Comparison of ENCODE assay signal across 8 mouse cellular contexts in the genomic region with DNA sequence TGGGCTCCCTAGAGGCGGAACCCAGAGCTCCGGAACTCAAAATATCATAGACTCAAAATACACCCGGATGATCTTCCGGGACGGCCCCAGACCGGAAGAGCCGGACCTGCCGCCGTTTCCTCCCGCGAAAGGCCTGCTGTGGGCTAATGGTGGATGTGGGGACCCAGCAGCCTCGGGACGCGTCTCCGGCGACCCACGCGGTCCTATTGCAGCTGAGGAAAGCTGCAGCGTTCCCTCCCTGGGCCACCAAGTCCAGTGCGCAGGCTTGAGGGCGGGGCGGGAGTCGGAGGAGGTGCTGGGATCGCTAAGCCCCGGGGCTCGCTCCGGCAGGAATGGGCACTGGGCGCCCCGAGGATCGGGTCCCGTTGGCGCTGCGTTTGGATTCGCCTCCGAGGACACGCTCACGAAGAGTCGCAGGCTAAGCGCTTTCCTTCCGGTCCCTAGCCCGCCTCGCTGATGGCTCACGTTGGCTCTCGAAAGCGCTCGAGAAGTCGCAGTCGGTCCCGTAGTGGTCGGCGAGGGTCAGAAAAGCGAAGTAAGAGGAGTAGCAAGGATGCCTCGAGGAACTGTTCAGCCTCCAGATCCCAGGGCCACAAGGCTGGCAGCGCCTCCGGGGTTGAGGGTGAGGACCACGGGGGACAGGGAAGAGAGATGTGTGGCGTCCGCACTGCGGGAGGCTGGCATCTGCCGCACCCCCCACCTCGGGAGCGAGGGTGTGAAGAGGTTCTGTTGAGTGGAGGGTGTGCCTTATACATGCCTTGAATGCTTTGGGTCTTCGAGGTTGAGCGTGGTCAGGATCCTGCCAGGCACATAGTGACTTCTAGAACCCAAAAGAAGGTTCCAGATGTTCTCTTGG. TPM values are rescaled to one million over a fixed set of nuclear protein-coding genes. Genes with fewer than 3 reads are reported as not detected.
DNase-seq lines count a peak whose midpoint lies in the region; ATAC-seq and TF ChIP-seq lines count a peak whose summit lies in the region.

A gene (plus strand): TSS at position 100 of the 856 bp plus-strand sequence.

- H3K9me3 ChIP-seq in heart, embryonic 14.5 days (ENCODE audit: control insufficient read depth, low read length): no peaks in the 10 kb centered on the region
- no peaks in the 10 kb centered on the region for H3K9me3 ChIP-seq in liver, embryonic 15.5 days (replicated peaks)
- H3K9me3 ChIP-seq in neural tube, embryonic 12.5 days: no peaks in the 10 kb centered on the region
- H3K9me3 ChIP-seq in stomach, postnatal 0 days (ENCODE audit: control insufficient read depth, low read length): no peaks in the 10 kb centered on the region

- under 1% methylated on average over 64 of the region's 64 CpGs for WGBS in heart, embryonic 14.5 days
- WGBS in liver, embryonic 15.5 days (ENCODE audit: insufficient replicate concordance): 1% methylated on average over 64 of the region's 64 CpGs
- 1% methylated on average over 64 of the region's 64 CpGs for WGBS in neural tube, embryonic 12.5 days
- under 1% methylated on average over 63 of the region's 64 CpGs for WGBS in stomach, postnatal 0 days

- no peak for TF ChIP-seq EP300 in stomach, postnatal 0 days (optimal IDR thresholded peaks at IDR 0.05)

- peak within 1 kb of the TSS; percentile 94 for H3K4me2 ChIP-seq in heart, embryonic 14.5 days (ENCODE audit: low read length)
- H3K4me2 ChIP-seq in liver, embryonic 15.5 days: peak within 1 kb of the TSS; percentile 82
- peak within 1 kb of the TSS; percentile 98 for H3K4me2 ChIP-seq in neural tube, embryonic 12.5 days (replicated peaks)
- H3K4me2 ChIP-seq in stomach, postnatal 0 days (replicated peaks; ENCODE audit: low read depth): peak within 1 kb of the TSS; percentile 96

- peak; percentile 14 for ATAC-seq in CD4-positive, CD25-positive, alpha-beta regulatory T cell, adult 4 months
- ATAC-seq in erythroid progenitor cell, adult 5-6 weeks (replicated peaks; ENCODE audit: low FRiP score, poor library complexity, severe bottlenecking): peak; percentile 22
- ATAC-seq in heart, embryonic 14.5 days (ENCODE audit: insufficient number of reproducible peaks, insufficient read depth, low FRiP score, low read depth): no peak
- ATAC-seq in liver, embryonic 15.5 days (ENCODE audit: insufficient read depth): no peak
- no peak for ATAC-seq in neural tube, embryonic 12.5 days (ENCODE audit: low FRiP score, low read depth)
- ATAC-seq in stomach, postnatal 0 days (ENCODE audit: low FRiP score, low TSS enrichment): no peak

- H3K4me3 ChIP-seq in heart, embryonic 14.5 days (ENCODE audit: control insufficient read depth in 1 of 2, insufficient read depth in 1 of 2, low read depth in 1 of 2, low read length in 2 of 2): peak within 1 kb of the TSS; percentile 96
- H3K4me3 ChIP-seq in liver, embryonic 15.5 days (replicated peaks): peak within 1 kb of the TSS; percentile 96
- peak within 1 kb of the TSS; percentile 88 for H3K4me3 ChIP-seq in neural tube, embryonic 12.5 days
- H3K4me3 ChIP-seq in stomach, postnatal 0 days (ENCODE audit: low read depth, low read length): peak within 1 kb of the TSS; percentile 93

- peaks cover 52% of the 10 kb centered on the region for H3K36me3 ChIP-seq in heart, embryonic 14.5 days (ENCODE audit: control insufficient read depth, insufficient read depth, low read length)
- peaks cover 47% of the 10 kb centered on the region for H3K36me3 ChIP-seq in liver, embryonic 15.5 days (replicated peaks)
- H3K36me3 ChIP-seq in neural tube, embryonic 12.5 days: peaks cover 42% of the 10 kb centered on the region
- H3K36me3 ChIP-seq in stomach, postnatal 0 days (ENCODE audit: control insufficient read depth, insufficient read depth, low read length): peaks cover 13% of the 10 kb centered on the region; the same call in 1 of the 2 replicates

- peak; percentile 88 for DNase-seq in brain, adult 2 months (ENCODE audit: low read depth, low spot score)
- peak; percentile 82 for DNase-seq in kidney, postnatal 14 days
- peak; percentile 77 for DNase-seq in stomach, postnatal 0 days (ENCODE audit: low spot score)

- H3K27ac ChIP-seq in heart, embryonic 14.5 days (replicated peaks in 1 of 2; ENCODE audit: control insufficient read depth in 1 of 2, insufficient read depth in 1 of 2, low read depth in 2 of 2, low read length in 2 of 2): peak within 1 kb of the TSS; percentile 79 to 84
- peak within 1 kb of the TSS; percentile 83 for H3K27ac ChIP-seq in liver, embryonic 15.5 days (replicated peaks)
- peak within 1 kb of the TSS; percentile 57 for H3K27ac ChIP-seq in neural tube, embryonic 12.5 days
- peak within 1 kb of the TSS; percentile 88 for H3K27ac ChIP-seq in stomach, postnatal 0 days (replicated peaks)

- peaks cover 15 to 19% of the 10 kb centered on the region in 2 experiments for H3K4me1 ChIP-seq in heart, embryonic 14.5 days (ENCODE audit: control insufficient read depth in 2 of 2, insufficient read depth in 2 of 2, low read length in 2 of 2)
- H3K4me1 ChIP-seq in liver, embryonic 15.5 days (replicated peaks): peaks cover 70% of the 10 kb centered on the region
- peaks cover 34% of the 10 kb centered on the region for H3K4me1 ChIP-seq in neural tube, embryonic 12.5 days
- peaks cover 6% of the 10 kb centered on the region; the same call in 1 of the 2 replicates for H3K4me1 ChIP-seq in stomach, postnatal 0 days (replicated peaks; ENCODE audit: control insufficient read depth, insufficient read depth)

- no peak for TF ChIP-seq CTCF in stomach, postnatal 0 days (IDR thresholded peaks at IDR 0.05; ENCODE audit: low read depth)

- no peaks in the 10 kb centered on the region for H3K27me3 ChIP-seq in heart, embryonic 14.5 days (ENCODE audit: control insufficient read depth, insufficient read depth, low read length)
- H3K27me3 ChIP-seq in liver, embryonic 15.5 days: no peaks in the 10 kb centered on the region
- no peaks in the 10 kb centered on the region for H3K27me3 ChIP-seq in neural tube, embryonic 12.5 days (replicated peaks)
- H3K27me3 ChIP-seq in stomach, postnatal 0 days (ENCODE audit: control insufficient read depth, insufficient read depth, low read length): no peaks in the 10 kb centered on the region

- H3K9ac ChIP-seq in heart, embryonic 14.5 days (ENCODE audit: low read length): peak within 1 kb of the TSS; percentile 97
- peak within 1 kb of the TSS; percentile 94 for H3K9ac ChIP-seq in liver, embryonic 15.5 days
- peak within 1 kb of the TSS; percentile 89 for H3K9ac ChIP-seq in neural tube, embryonic 12.5 days
- peak within 1 kb of the TSS; percentile 90 for H3K9ac ChIP-seq in stomach, postnatal 0 days (ENCODE audit: low read length)

RNA-seq across cellular contexts. Expression of the gene that starts here (rescaled TPM):
- polyA plus RNA-seq in CD4-positive, CD25-positive, alpha-beta regulatory T cell, adult 4 months (2017; shearing (Covaris generic)): 10 to 100 TPM; 48.7 to 61.0 TPM
- total RNA-seq in erythroid progenitor cell, adult 5-6 weeks (2015; ENCODE audit: low replicate concordance): 22.6 and 57.3 TPM in 2 replicates
- 21.8 and 56.7 TPM in 2 replicates for total RNA-seq in erythroid progenitor cell, adult 5-6 weeks (2017; ENCODE audit: low replicate concordance)
- polyA plus RNA-seq in heart, embryonic 14.5 days (2014; fragmentation: Nextera tagmentation; extraction: Ambion mirVana): 63.0 and 66.2 TPM in 2 replicates
- polyA plus RNA-seq in liver, embryonic 15.5 days (2015; fragmentation: Nextera tagmentation; extraction: Ambion mirVana): 52.1 and 53.5 TPM in 2 replicates
- polyA plus RNA-seq in neural tube, embryonic 12.5 days (2016; fragmentation: Nextera tagmentation; extraction: Ambion mirVana): 93.1 and 98.9 TPM in 2 replicates
- 77.1 and 78.9 TPM in 2 replicates for polyA plus RNA-seq in stomach, postnatal 0 days (2015; fragmentation: Nextera tagmentation; extraction: Ambion mirVana)

Comparison
In these comparisons a context has a peak if more than half of its experiments do, and no peak if none do; other contexts are left out.
1. ATAC-seq: peak in CD4-positive, CD25-positive, alpha-beta regulatory T cell, adult 4 months (single experiment) and erythroid progenitor cell, adult 5-6 weeks (single experiment); none in heart, embryonic 14.5 days (single experiment), liver, embryonic 15.5 days (single experiment), neural tube, embryonic 12.5 days (single experiment) and stomach, postnatal 0 days (single experiment).
2. Peak in every context shown above with its lines, with median percentiles within 50 percentile points of each other: DNase-seq, H3K27ac ChIP-seq, H3K4me2 ChIP-seq, H3K4me3 ChIP-seq and H3K9ac ChIP-seq.